Mouse (Mus musculus) CD4-positive, CD25-positive, alpha-beta regulatory T cell, adult 2 months (primary cell): ENCODE data around the gene Inpp4a.

Experiments
- DNase-seq: peaks from one replicate; pipeline ENCODE4 v3.0.0-alpha.2; 2012; ENCODE audit warnings: low read depth, low spot score

Gene Inpp4a

DNA sequence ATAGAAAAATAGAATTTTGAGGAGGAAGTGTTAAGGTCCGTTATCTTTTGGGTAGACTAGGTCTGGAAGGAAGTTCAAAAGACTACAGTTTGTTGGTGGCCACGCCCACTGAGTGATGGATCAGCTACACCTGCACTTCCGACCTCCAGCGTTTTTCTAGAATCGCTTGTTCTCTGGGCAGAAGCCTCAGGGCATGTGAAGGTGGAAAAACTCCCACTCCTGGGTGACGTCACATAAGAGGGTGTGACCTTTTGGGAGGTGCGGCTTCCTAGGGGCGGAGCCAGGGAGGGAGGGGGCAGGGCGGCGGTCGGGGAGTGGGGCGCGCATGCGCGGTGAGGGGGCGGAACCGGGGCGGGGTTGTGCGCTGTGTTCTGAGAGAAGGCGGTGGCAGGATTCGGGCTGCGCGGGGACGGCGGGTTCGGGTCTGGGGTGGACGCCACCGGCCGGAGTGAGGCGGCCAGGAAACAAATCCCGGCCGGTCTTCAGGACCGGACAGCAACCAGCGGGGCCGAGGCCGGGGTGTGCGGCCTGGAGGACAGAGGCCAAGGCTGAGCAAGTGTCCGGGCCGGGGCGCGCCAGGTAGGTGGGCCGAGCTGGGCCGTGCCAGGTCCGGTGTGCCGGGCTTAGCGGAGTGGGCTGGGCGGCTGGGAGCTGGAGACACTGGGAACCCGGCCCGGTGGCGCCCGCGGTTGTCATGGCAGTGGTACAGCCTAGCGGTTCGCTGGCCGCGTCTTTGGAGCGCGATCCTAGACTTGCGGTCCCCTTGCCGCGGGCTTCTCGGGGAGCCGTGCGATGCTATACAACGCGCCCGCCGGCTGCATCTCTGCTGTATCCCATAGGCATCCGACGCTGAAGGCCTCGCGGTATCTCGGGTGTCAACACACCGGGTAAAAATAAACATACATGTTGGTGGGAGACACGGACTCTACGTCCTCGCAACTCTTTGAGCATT, at the start of gene Inpp4a:
Gene Inpp4a, plus strand, starts transcription at position 326 of the 952 bp plus-strand sequence.
- peak; percentile 99 for DNase-seq

DNA sequence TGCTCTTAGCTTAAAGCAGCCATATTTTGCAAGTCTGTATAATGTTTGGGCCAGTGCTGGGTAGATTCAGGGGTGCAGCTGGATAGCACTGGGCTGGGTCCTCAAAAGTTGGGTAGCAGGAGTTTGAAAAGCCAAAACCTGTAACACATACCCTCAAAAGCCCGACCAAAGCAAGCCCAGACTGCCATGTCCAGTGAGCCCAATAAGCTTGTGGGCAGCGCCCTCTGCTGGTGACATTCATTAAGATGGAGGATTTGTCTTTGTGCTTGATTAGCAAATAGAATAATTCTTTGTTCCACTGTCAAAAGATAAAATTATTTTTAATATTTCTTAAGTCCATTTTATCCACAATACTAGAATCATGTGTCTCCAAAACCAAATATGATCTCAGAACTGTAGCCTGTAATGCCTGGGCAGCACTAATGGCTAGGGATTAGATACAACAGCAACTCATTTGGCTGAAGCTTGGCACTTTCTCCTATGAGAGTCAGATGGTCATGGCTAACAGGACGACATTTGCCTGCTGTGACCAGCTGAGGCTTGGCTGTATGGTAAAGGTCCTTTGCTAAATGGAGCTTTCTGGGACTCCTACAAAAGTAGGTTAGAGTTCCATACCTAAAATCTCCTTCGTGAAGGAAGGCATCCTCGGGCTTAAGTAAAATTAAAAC, 48.9 kb upstream of the Inpp4a start:
- peak; percentile 87 for DNase-seq

DNA sequence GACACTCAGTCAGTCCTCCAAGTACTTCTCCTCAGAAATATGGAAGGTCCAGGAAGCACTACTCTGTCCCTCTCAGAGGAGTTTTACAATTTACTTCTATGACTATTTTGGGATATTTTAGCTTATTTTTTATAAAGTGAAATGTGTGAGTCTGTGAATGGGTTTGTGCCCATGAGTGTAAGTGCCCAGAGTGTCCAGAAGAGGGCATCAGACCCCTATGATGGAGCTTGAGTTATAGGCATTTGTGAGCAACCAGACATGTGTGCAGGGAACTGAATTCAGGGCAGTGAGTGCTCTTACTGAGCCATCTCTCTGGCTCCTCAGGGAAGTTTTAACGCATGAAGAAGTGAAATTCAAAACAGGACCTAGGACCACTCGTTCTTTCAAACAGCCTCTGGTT, 41.2 kb upstream of the Inpp4a start:
- no peak for DNase-seq

DNA sequence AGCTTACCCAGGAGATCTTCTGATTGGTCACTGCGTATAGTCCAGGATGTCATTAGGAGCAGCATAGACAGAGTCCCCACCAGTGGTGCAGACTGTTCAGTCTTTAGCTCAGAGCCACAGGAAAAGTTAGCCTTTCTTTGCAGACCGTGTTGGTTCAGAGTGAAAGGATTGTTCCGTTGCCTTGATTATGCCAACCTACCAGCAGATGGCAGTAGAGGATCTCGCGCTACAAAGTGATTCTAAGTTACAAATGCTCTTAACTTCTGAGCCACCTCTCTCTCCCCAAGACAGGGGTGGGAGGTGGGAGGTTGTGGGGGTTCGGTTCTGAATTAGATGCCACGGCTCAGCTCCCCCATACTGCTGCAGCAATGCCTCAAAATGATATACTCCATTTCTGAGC, 27.2 kb upstream of the Inpp4a start:
- peak; percentile 87 for DNase-seq

DNA sequence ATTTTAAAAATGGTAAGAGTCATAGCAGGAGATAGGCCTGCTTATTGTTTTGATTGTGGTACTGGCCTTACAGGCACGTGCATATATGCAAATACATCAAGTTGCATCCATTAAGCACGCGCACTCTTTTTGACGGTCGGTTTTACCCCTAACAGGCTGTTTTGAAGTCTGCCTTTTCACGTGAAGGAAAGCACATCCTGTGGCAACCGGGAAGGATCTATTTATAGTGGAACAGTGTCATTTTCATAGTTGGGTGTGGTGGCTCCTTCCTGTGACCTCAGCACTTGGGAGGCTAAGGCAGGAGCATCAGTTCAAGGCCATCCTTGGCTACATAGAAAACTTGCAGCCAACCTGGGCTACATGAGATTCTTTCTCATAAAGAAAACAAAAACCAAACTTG, 13.1 kb upstream of the Inpp4a start:
- DNase-seq: no peak

DNA sequence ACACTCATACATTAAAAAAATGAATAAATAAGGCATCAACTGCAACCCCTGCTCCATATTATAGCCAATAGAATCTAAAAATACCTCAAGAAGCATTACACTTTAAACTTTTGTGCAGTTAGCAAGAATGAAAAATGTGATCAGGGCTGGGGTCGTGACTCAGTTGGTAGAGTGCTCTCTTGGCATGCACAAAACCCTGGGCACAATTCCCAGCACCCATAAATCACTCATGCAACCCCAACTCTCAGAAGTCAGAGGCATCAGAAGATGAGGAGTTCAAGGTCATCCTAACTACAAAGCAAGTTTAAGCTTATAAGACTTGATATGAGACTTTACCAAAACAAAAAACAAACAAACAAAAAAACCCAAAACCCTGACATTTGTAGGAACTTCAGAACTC, 11.9 kb upstream of the Inpp4a start:
- DNase-seq: no peak

DNA sequence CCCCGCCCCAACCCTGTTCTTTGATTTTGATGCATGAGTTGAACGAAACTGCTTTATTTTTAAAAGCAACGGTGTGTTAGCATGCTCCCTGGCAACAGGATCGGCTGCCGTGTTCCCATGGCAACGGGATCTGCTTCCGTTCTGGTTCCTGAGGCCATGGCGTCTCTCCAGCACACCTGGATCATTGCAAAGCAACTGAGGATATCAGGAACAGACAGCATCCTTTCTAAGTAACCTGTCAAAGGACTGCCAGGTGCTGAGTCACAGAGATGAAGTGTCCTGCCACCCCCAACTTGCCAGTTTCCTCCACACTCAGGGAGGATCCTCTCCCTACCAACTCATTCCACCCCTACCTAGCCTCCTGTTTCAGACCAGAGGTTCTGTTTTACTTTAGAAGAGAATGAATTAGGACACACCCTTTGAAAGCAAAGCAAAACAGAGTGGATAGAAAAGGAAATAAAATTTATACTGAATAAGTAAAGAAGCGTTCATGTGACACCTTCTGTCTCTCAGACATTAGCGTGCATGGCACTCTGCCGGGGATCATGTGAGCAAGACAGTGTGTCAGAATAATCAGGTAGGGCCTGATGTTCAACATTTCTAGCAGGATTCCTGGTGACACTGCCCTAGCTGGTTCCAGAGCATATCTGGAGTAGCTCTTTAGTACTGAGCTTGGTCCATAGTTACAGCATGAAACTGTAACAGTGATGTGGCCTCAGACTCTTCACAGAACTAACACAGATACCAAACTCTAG, 11.3 kb upstream of the Inpp4a start:
- no peak for DNase-seq

DNA sequence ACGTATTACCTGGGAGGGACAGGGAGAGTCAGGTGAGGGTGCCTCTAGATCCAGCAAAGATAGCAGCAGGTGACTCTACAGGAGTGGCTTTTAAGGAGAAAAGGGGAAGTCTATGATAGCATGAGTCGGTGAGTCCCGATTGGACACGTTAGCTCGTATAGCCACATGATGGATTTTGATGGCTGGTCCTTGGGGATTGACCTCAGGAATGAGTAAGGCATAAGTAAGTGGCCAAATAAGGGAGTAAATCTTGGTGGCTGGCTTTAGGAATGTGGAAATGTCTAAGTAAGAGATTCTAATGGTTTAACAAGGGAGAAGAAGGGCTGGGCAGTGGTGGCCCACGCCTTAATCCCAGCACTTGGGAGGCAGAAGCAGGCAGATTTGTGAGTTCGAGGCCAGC, 10.7 kb upstream of the Inpp4a start:
- no peak for DNase-seq

DNA sequence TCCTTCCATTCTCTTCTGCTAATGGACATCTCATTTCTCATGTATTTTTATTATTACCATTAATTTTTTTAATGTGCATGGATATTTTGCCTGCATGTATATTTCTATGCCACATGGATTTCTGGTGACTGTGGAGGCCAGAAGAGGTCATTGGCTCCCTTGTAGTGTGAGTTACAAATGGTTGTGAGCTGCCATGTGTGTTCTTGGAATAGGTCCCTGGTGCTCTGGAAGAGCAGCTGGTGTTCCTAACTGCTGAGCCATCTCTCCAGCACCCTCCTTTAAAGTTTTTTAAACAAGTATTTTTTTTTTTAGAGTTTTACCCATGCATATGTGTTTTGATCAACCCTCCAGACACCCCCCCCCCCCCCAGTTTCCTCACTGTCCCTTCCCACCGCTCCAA, 3.3 kb upstream of the Inpp4a start:
- DNase-seq: no peak

DNA sequence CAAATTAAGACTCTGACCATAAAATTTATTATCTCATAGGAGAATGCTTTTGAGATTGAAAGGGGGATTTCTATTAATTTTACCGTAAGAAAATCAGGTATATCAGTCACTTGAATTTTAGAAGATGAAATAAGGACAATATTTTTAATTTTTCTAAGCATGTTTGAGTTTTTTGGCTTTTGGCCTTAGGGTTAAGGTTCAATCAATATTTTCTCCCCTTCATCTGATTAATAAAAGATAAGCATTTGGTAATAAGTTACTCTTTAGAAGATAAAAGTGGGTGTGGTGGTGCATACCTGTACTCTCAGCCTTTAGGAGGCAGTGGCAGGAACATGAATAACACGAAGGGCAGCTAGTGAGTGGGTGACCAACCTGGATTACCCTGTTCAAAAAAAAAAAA, 761 bp upstream of the Inpp4a start:
- DNase-seq: no peak

DNA sequence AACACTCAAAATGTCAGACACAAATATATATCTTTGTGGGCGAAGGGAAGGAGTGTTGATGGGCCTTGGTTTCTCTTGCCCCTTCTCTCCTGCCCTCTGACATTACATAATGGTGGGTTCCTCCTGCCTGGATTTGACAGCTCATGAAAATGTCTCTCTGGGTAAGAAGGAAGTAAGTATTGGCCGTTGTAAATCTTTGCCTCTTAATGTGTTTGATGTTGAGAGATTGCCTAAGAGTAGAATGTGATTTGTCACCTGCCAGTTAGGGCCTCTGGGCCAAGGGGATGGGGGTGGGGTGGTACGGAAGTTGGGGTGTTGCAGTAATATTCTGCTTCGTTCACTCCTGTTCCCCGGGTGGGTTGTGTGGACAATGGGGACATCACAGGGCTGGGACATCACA, 985 bp downstream of the Inpp4a start:
- DNase-seq: peak; percentile 63

DNA sequence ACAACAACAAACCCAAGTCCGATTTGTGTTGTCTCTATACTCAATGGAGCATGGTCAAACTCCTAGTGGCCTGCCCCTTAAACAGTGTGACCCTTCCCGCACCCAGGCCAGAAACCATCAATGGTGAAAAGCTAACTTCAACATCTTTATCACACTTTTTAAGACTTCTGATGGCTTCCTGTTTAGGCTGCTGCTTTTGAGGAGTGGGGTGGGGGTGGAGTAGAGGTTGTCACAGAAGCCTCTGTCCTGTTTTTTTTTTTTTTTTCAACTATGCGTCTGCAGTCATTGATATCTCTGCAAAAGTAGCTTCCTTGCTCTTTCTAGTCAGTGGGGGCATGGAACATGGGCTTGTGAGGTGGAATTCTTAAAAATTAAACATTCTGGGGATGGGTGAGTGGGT, 3.1 kb downstream of the Inpp4a start:
- DNase-seq: peak; percentile 61

DNA sequence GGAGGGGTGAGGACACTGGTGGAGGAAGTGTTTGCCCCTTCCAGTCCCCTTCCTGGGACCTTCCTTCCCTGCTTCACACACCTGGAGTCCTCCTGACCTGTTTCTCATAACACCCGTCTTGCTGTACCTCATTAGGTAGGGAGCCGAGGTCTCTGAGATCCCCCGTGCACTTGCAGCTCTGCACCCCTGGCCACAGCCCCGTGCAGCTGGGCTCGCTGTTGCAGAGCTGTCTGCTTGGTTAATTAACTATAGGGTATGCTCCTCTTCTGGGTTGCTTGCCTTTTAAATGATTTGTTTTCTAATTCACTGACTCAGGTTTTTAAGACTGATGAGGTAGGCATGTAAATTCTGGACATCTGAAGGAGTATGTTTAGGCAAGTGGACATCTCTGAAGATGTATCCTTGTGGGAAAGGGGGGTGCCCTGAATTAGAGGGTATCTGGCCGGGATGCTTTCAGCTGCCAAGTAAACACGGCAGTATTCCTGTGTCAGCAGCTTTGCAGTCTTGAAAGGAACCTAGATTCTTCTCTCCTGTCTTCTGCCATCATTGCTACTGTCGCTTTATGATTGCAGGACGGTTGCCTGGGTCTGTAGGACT, 6.1 kb downstream of the Inpp4a start:
- no peak for DNase-seq

DNA sequence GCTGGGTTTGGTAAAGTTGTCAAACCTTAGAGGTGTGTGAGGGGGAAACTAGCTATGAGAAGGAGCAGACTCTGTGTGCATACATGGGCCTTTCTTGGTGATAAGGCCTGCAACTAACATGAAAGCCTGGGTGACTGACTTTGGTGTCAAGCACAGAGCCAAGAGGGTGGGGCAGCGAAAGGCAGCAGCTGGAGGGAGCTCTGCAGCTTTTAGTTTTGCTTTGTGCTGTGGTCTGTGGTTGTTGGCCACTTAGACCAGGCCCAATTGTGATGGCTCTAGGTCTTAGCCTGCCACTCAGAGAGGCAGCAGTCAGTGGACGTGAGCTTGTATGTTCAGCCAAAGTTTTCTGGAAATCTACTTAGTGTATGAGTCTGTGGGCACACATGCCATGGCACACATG, 7.9 kb downstream of the Inpp4a start:
- peak; percentile 40 for DNase-seq

DNA sequence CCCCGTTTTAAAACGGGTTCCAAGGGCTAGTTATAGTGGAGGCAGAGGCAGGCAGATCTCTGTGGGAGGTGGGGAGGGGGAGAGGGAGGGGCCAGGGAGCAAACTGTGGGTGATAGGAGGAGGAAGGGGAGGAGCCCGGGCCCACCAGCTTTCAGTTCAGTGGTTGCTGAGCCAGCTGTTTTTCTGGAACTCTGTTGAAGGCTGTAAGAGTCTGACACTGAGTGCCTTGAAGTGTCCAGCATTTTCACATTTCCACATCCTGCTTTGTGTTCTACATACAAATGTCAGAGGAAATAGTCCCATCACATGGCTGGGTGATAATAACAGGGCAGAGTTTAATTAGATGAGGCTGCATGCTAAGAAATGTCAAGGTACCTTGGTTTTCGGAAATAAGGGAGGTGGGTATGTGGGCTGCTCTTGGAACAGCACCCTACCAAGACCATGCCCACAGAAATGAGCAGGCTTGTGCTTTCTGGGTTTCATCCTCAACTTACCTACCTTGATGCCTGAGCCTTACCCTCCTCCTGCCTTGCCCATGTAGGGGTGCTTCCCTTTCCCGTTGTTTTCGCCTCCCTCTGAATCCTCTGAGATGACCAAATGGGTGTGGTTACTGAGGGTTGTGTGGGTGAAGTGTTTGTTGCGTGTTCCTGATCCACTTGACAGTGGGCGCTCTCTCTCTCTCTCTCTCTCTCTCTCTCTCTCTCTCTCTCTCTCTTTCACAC, 8.5 kb downstream of the Inpp4a start:
- peak; percentile 57 for DNase-seq

DNA sequence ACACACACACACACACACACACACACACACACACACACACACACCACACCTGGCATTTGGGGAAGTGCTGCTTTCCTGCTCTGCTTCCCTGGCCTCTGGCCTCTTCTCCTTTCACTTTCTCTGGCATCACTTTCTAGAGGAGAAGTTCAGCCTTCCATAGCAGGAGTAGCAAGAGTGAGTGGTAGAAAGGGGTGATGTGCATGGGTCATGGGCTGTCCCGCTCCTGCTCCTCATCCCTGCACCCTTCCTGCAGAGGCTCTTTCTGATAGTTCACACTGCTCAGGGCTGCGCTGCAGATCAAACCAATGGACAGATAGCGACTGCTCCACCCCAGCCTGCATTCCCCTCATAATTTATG, 9.1 kb downstream of the Inpp4a start:
- no peak for DNase-seq

DNA sequence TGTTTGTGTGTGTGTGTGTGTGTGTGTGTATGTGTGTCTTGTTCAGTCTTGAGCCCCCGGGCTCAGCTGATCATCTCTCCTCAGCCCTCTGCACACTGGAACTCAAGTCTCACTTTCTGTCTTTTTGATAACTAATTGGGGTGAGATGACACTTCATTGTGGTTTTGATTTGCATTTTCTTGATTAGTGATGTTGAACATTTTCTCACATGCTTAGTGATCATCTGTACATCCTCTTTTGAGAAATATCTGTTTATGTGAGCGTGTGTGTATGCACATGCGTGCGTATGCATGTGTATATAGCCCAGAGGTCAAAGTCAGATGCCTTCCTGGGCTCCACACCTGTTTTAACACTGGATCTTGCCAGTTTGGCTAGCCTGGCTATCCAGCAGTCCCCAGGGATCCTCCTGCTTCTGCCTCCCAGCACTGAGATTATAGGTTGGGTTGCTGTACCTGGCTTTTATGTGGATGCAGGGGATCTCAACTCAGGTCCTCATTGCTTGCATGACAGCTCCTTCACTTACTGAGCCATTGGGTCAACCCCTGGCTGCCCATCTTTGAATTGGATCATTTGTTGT, 10.4 kb downstream of the Inpp4a start:
- peak; percentile 31 for DNase-seq

DNA sequence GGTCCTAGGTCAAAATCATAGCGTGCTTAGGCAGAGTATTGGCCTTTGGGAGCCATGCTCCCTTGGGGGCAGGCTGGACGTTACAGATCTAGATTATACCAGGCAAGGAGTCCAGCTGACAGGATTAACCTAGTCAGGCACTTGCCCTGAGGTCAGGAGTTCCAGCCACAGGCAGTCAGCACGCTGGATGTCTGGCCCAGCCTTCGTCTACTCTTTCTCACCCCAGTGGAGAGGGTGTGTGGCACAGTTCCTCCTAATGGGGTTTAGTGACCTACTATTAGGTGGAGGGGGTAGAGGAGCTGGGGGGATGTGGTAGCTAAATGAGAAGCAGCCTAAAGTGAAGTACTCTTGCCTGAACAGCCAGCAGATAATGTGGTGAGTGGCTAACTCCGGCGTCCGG, 14.7 kb downstream of the Inpp4a start:
- no peak for DNase-seq

DNA sequence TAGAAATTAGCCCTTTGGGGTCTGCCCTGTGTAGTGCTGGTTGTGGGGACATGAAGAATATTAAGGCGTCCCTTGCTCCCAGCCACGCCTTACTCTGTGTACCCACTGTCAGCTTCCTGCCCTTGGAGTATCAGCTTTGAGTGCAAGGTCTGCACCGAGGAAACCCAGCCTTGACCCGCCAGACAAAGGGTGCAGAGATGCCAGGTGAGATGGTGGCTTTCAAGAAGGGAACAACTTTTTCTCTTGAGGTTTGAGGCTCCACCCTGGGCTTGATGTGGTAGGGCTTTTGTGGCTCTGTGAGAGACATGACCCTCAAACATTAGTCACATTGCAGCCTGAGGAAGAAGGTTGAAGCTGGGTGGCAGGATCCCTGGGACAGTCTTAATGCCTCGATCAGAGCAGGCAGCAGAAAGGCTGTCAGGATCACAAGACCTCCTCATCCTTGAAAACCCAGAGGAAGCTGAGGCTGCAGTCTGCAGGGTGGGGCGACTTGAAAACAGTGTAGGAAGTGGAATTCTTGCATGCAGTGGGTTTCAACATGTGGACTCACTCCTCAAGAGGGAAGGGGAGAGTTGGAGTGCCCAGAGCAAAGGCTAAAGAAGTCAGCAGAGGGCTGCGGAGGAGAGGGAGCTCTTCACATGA, 18.1 kb downstream of the Inpp4a start:
- peak; percentile 56 for DNase-seq

DNA sequence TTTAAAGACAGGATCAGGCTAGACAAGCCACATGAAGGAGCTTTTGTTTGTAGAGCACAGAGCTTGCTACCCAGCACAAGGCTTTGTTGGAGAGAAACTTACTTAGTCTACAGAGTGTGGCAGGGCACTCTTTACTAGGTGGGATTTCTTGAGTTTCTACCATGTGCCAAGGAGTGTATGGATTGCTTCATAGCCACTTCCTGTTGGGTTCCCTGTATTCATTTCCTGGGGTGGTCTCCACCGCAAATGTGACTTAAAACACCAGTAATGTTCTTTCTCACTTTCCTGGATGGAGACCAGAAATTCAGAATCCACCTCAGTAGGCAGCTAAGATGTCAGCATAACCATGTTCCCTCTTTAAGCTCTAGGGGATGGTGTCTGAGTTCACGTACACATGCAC, 18.9 kb downstream of the Inpp4a start:
- DNase-seq: no peak
